Mouse (Mus musculus) E14TG2a.4 (cell line): ENCODE measurements around the gene Ms4a10.

Source experiments
- CTCF ChIP-seq: conservative IDR thresholded peaks from 2 replicates; pipeline ENCODE4 v1.5.1; 2014; ENCODE audit warnings: low read length
- POU5F1 ChIP-seq: IDR thresholded peaks from 2 replicates; pipeline ENCODE4 v1.6.1; 2014; ENCODE audit warnings: low read length, borderline replicate concordance

- no peak for TF ChIP-seq CTCF
- TF ChIP-seq POU5F1: no peak
Measured at GRCm38 (mm10) chr19:10914291-10914690, 60.2 kb downstream of the Ms4a10 start.
